Mouse (Mus musculus) embryonic facial prominence, embryonic 10.5 days (tissue): ENCODE data around the gene Zfp982. TPM values are rescaled to one million over a fixed set of nuclear protein-coding genes. Genes with fewer than 3 reads are reported as not detected.
"Not testable (repeated sequence)": the region's sequence is repeated elsewhere in the genome, so short reads cannot be mapped to it uniquely, and the experiment has no call there.

Experiments used
- DNase-seq: peaks from one replicate; pipeline ENCODE4 v3.0.0-alpha.2; 2017; ENCODE audit warnings: low spot score
- H3K27ac ChIP-seq: fragments of 300-500 bp; sonication (generic); replicated peaks from 2 replicates; pipeline ENCODE4 v1.5.1; 2016; ENCODE audit warnings: mild to moderate bottlenecking
- H3K27me3 ChIP-seq: fragments of 300-500 bp; sonication (generic); replicated peaks from 2 replicates; pipeline ENCODE4 v1.6.1; 2016; ENCODE audit warnings: low read depth, mild to moderate bottlenecking; ENCODE audit not compliant: poor library complexity, severe bottlenecking
- H3K36me3 ChIP-seq: fragments of 300-500 bp; sonication (generic); replicated peaks from 2 replicates; pipeline ENCODE4 v1.6.1; 2016; ENCODE audit warnings: mild to moderate bottlenecking, moderate library complexity
- H3K4me1 ChIP-seq: fragments of 300-500 bp; sonication (generic); 2 replicates; pipeline ENCODE4 v1.6.1; 2016
- H3K4me3 ChIP-seq: fragments of 300-500 bp; sonication (generic); 2 replicates; pipeline ENCODE4 v1.5.1; 2016; ENCODE audit warnings: mild to moderate bottlenecking, moderate library complexity
- H3K9me3 ChIP-seq: fragments of 300-500 bp; sonication (generic); 2 replicates; pipeline ENCODE4 v1.6.1; 2016; ENCODE audit warnings: mild to moderate bottlenecking
- WGBS: fragments of 180-500 bp; shearing (Covaris S2); methylation state at CpG from one replicate; pipeline ENCODE4 v1.1.7; 2016; 5-methylcytosine and 5-hydroxymethylcytosine counted together
- polyA plus RNA-seq: library from polyadenylated mRNA; unstranded; fragments of >200 nt; fragmentation: Nextera tagmentation; extraction: Ambion mirVana; gene quantifications from 2 replicates; pipeline ENCODE4 v1.2.1, GENCODE M21; 2016

Gene Zfp982
- polyA plus RNA-seq, 1 experiment from 2014 or later, result 10.8 TPM

- H3K27me3 ChIP-seq, result no peaks in the 10 kb centered on the region
- no peak overlapping the region for H3K27ac ChIP-seq
- no peak overlapping the region for H3K4me3 ChIP-seq
- WGBS, result 83% methylated on average over 1 of the region's 1 CpGs
- no peak for DNase-seq
- H3K36me3 ChIP-seq, result no peaks in the 10 kb centered on the region
- H3K9me3 ChIP-seq, result peaks cover 92% of the 10 kb centered on the region
- no peaks in the 10 kb centered on the region for H3K4me1 ChIP-seq
These were observed 32.9 kb downstream of the Zfp982 start for GRCm38 (mm10) chr4:147525125-147525524.

GRCm38 (mm10) chr4:147530366-147530765 is 38.1 kb downstream of the Zfp982 start:
- WGBS, result 87% methylated on average over 1 of the region's 1 CpGs

GRCm38 (mm10) chr4:147535916-147536315 is 43.7 kb downstream of the Zfp982 start:
- peaks cover 67% of the 10 kb centered on the region for H3K9me3 ChIP-seq
- H3K27me3 ChIP-seq, H3K36me3 ChIP-seq, H3K4me1 ChIP-seq, H3K27ac ChIP-seq, H3K4me3 ChIP-seq, DNase-seq: not testable (repeated sequence)

More at GRCm38 (mm10) chr4:147530366-147530765, 38.1 kb downstream of the Zfp982 start:
- Histone ChIP-seq H3K4me3 (no peak overlapping the region), H3K27ac (no peak overlapping the region), H3K9me3 (peaks cover 70% of the 10 kb centered on the region), H3K36me3 (no peaks in the 10 kb centered on the region), H3K27me3 (no peaks in the 10 kb centered on the region), H3K4me1 (no peaks in the 10 kb centered on the region)
- DNase-seq, result no peak

GRCm38 (mm10) chr4:147537702-147538101 is 45.5 kb downstream of the Zfp982 start:
- H3K27ac ChIP-seq, result no peak overlapping the region
- WGBS, result 89% methylated on average over 2 of the region's 2 CpGs
- DNase-seq, result no peak
- H3K36me3 ChIP-seq, result no peaks in the 10 kb centered on the region
- H3K9me3 ChIP-seq, result peaks cover 65% of the 10 kb centered on the region
- H3K4me1 ChIP-seq, result no peaks in the 10 kb centered on the region
- no peaks in the 10 kb centered on the region for H3K27me3 ChIP-seq
- H3K4me3 ChIP-seq, result no peak overlapping the region

GRCm38 (mm10) chr4:147539918-147540317 is 47.7 kb downstream of the Zfp982 start, which contains the start of gene Gm16503:
Gene Gm16503, plus strand, starts transcription at chr4:147540218.
- H3K36me3 ChIP-seq, DNase-seq, H3K4me3 ChIP-seq, H3K27ac ChIP-seq, H3K4me1 ChIP-seq, H3K27me3 ChIP-seq: not testable (repeated sequence)
- peaks cover 67% of the 10 kb centered on the region for H3K9me3 ChIP-seq
- WGBS, result 87% methylated on average over 3 of the region's 3 CpGs

- H3K4me3 ChIP-seq, result no peak overlapping the region
- H3K9me3 ChIP-seq, result peaks cover 57% of the 10 kb centered on the region
- H3K27ac ChIP-seq, result no peak overlapping the region
- no peaks in the 10 kb centered on the region for H3K36me3 ChIP-seq
- H3K27me3 ChIP-seq, result no peaks in the 10 kb centered on the region
- no peaks in the 10 kb centered on the region for H3K4me1 ChIP-seq
- no peak for DNase-seq
These were observed 48.9 kb downstream of the Zfp982 start for GRCm38 (mm10) chr4:147541105-147541504.

- H3K27ac ChIP-seq, H3K4me1 ChIP-seq, H3K27me3 ChIP-seq, H3K4me3 ChIP-seq, DNase-seq, H3K36me3 ChIP-seq: not testable (repeated sequence)
- 79% methylated on average over 5 of the region's 5 CpGs for WGBS
- H3K9me3 ChIP-seq, result peaks cover 31% of the 10 kb centered on the region
These were observed 60.9 kb downstream of the Zfp982 start, which contains the start of gene Zfp985 for GRCm38 (mm10) chr4:147553071-147553470. Gene Zfp985, plus strand, starts transcription at chr4:147553277.

GRCm38 (mm10) chr4:147554361-147554760 is 62.1 kb downstream of the Zfp982 start:
- H3K4me1 ChIP-seq, DNase-seq, H3K27me3 ChIP-seq, H3K4me3 ChIP-seq, H3K27ac ChIP-seq, H3K36me3 ChIP-seq: not testable (repeated sequence)
- peaks cover 33% of the 10 kb centered on the region for H3K9me3 ChIP-seq
- 74% methylated on average over 2 of the region's 2 CpGs for WGBS

GRCm38 (mm10) chr4:147556921-147557320 is 64.7 kb downstream of the Zfp982 start:
- H3K27me3 ChIP-seq, H3K4me3 ChIP-seq, DNase-seq, H3K27ac ChIP-seq, H3K36me3 ChIP-seq, H3K4me1 ChIP-seq: not testable (repeated sequence)
- WGBS, result 61% methylated on average over 1 of the region's 1 CpGs
- peaks cover 31% of the 10 kb centered on the region for H3K9me3 ChIP-seq

GRCm38 (mm10) chr4:147558011-147558410 is 65.8 kb downstream of the Zfp982 start:
- H3K27ac ChIP-seq, H3K4me1 ChIP-seq, H3K27me3 ChIP-seq, H3K36me3 ChIP-seq, H3K4me3 ChIP-seq, DNase-seq: not testable (repeated sequence)
- peaks cover 27% of the 10 kb centered on the region for H3K9me3 ChIP-seq

GRCm38 (mm10) chr4:147559096-147559495 is 66.9 kb downstream of the Zfp982 start:
- not testable (repeated sequence) for DNase-seq, H3K36me3 ChIP-seq, H3K4me1 ChIP-seq, H3K27me3 ChIP-seq, H3K27ac ChIP-seq, H3K4me3 ChIP-seq
- peaks cover 19% of the 10 kb centered on the region for H3K9me3 ChIP-seq
- WGBS, result 67% methylated on average over 1 of the region's 1 CpGs
